Mouse (Mus musculus) cerebellum, adult 2 months (tissue): ENCODE data around the gene St3gal5.

Experiments
- CTCF ChIP-seq: fragments of 200-500 bp; IDR thresholded peaks from 2 replicates; pipeline ENCODE4 v1.5.1; 2011; ENCODE audit warnings: low read depth, mild to moderate bottlenecking, control low read depth, low read length, moderate library complexity, borderline replicate concordance; ENCODE audit not compliant: insufficient read depth
- POLR2A ChIP-seq: fragments of 200-500 bp; IDR thresholded peaks from 2 replicates; pipeline ENCODE4 v1.6.1; 2011; ENCODE audit warnings: low read length, control low read depth, borderline replicate concordance; ENCODE audit not compliant: insufficient read depth

DNA sequence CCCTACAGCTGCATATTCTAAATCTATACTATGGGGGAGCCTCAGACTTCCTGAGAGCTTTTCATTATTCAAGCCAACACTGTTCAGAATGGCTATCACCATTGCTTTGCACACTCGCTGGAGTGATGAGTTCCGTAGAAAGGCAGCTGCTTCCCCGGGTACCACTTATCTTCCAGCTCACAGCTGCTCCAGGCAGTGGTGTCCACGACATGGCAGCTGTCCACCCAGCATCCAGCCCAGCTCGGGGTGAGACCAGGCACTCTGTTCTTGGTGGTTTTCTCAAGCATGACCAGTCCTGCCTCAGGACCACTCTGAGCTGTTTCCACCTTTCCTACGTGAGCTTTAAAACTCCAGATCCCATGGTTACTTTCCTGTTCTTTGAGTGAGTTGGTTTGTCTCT lies 47.5 kb upstream of the St3gal5 start:
- no peak for TF ChIP-seq POLR2A
- no peak for TF ChIP-seq CTCF
